Mouse (Mus musculus) granulocyte monocyte progenitor cell, adult 5-6 weeks (primary cell): Measurements from ENCODE around the gene Bcas3. TPM values are rescaled to one million over a fixed set of nuclear protein-coding genes. Genes with fewer than 3 reads are reported as not detected.

ENCODE experiments used
- ATAC-seq: replicated peaks from 2 replicates; pipeline ENCODE4 v1.8.0; 2016; ENCODE audit warnings: mild to moderate bottlenecking, moderate TSS enrichment, inconsistent platforms; ENCODE audit not compliant: poor library complexity, severe bottlenecking
- total RNA-seq, 2 experiments: library from RNA; stranded (forward) in 1 of 2; stranded (reverse) in 1 of 2; fragments of 200-712, 200-1000 nt in 1 of 2; fragments of >200 nt in 1 of 2; fragmentation: Nextera tagmentation in 1 of 2; gene quantifications; 2 replicates each; pipeline ENCODE4 v1.2.3; 2014 to 2017

The Bcas3 gene
- total RNA-seq, 2 experiments from 2014 or later = 17.6 to 30.7 TPM

DNA sequence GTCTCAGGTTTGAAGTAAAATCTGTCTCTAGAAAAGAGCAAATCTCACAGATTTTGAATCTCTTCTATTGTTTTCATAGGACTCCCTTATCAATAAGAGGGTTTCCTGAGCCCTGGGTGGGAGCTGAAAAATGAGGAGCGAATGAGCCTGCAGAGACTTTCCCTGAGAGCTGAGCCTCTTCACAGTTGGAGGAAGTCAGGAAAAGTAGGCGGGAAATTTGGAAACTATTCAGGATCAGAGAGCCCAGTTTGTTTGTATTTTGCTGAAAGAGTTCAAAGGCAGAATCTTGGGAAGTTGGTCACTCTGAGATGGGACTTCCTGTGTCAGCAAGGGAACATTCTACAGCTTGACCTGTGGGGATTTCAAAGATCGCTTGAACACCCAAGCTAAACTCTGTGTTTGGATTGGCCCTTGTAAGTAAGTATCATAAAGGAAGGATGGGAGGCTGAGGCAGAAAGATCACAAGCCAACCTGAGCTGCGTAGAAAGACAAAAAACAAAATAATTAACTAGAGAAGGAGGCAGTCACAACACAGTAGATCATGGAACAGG lies 379.6 kb downstream of the Bcas3 start:
- ATAC-seq = no peak

DNA sequence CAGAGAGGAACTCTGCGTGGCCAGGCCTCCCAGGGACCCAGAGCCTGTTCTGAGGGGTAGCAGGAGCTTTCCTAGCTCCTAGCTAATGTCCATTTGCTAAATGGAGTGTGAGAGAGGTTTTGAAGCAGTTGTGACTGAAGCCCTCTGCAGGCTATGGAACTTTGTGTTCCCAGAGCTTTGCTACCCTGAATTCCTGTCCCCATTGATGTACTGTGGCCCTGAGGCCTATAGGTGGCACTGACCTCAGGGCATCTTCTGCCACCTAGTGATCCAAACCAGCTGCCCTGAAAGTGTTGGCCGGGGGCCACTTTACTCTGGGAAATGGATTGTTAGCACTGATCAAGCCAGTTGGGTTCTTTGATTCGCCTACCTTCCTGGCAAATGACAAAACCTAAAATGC lies 380.6 kb downstream of the Bcas3 start:
- peak; percentile 53 for ATAC-seq

DNA sequence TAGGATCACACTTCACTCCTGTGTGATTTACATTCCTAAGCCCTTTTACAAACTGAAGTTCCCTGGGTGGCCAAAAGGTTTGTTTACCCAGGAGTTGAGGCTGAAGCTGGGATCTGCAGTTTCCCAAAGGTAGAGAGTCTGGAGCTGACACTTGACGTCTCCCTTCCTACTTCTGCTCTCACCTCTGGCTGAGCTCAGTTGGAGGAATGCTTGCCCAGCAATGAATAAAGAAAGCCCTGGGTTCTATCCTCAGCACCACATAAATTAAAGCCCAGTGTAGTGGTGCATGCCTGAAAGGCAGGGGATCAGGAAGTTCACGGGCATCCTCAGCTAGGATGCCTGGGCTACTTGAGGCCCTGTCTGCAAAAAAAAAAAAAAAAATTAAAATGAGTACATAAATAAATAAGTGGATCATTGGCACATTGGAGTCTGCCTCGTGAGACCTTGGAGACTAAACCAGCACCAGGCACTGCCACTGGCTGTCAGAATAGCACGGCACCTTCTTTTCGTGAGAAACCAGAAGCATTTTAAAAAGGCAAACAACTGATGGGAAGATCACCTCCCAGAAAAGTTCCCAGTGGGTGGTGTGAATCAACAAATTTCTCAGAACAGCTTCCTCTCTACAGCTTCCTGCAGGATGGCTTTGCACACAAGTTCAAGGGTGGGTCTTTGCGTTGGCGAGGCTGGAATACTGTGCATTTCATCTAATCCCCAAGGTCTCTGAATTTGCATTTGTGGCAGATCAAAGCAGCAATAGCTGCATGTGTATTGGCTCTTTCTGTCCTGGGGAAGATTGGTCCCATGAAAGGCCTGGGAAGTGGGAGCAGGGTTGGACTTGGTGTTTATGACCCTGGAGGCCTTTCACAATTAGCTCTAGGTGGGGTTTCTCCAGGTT lies 381.6 kb downstream of the Bcas3 start:
- ATAC-seq = no peak

DNA sequence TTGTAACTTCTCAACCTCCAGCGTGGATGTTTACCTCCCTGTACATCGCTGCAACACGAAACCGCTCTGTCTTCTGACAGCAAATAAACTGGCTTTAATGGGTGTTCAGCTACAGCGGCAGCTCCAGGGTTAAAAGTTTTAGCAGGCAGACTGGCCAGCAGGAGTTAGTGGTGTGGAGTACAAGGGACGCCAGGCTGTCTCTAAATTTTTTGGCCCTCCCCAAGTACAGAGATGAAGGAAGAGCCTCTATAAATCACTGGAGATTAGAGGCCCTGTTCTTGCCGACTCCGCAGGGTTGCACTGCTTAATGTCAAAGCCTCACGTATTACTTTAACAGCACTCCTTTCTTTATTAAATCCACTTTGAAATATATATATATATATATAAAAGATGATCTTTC lies 384.3 kb downstream of the Bcas3 start:
- ATAC-seq = no peak

DNA sequence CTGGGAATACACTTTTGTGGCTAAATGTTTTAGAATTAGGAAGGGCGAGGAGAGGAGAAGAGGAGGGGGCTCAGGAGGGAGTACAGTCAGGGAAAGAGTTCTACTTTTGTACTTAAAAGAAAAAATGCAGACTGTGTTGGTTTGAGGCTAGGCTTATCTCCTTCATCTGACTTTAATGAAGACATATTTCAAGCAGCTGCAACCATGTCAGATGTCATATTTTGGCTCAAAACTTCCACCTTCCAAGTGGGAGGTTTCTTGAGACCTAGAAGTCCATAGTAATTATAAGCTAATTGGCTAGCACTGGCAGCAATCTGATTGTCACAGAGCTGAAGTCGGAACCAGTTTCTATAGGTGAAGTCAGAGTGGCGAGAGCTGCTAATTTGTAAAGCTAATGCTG lies 384.9 kb downstream of the Bcas3 start:
- no peak for ATAC-seq

DNA sequence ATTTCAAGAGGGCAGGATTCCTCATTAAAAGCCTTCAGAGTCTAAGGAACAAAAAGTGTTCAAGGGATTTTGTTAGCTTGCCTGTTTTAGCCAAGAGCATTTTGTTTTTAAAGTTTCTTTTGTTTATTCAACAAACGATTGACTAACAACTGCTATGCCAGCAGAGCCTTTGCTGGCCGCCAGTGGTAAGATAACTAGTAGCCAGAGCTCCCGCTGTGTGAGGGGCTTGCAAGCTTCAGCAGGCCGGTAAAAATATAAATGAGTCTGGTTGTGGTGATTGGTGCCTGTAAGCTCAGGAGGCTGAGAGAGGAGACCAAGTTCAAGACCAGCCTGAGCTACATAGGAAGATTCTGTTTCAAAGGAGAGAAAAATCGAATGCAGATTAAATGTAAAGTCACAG lies 385.6 kb downstream of the Bcas3 start:
- no peak for ATAC-seq

DNA sequence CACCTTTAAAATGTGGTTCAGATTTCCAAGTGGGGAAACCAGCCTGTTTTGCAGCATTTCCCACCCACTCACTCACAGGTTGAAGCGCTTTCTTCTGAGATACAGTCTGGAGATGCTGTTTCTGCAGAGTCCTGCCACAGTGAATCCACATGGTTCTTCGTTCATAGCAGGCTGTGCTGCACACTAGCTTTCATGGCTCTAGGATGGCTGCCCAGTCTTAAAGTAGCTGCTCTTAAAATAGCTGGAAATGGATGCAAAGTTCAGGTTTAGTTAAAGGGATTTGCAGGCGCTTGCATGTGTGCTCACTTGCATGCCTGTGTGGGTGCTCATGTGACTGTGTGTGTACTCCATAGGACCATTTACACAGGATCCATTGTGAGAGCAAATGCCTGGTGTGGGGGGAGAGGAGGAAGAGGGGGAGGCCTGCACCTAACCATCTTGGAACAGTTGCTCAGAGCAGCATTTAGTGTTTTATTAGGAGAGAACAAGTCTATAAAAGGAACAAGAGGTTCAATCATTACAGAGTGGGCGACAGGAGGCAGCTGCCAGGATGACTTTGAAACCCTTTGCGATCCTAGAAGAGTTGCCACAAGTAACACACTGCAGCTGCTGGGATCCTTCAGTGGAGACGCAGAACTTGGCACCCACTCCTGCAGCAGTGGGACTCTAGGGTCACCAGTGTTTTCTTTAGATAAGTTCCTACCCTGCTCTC lies 386.5 kb downstream of the Bcas3 start:
- no peak for ATAC-seq

DNA sequence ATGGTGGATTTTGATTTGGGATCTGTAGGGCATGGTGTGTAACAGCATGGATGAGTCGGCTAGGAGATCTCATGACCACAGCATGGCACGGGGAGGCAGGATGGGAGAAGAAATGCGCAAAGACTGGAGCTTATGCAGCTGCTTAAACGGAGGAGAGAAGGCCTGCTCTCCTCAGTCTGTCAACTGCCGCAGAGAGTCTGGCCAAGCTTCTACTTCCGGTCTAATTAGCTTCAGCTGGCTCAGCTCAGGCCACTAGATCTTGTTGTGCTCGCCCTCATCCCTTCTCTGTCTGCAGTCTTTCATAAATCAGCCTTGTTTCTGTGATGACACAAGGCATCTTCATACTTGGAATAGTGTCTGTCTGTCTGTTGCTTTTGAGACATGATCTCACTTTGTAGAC lies 393.4 kb downstream of the Bcas3 start:
- no peak for ATAC-seq

DNA sequence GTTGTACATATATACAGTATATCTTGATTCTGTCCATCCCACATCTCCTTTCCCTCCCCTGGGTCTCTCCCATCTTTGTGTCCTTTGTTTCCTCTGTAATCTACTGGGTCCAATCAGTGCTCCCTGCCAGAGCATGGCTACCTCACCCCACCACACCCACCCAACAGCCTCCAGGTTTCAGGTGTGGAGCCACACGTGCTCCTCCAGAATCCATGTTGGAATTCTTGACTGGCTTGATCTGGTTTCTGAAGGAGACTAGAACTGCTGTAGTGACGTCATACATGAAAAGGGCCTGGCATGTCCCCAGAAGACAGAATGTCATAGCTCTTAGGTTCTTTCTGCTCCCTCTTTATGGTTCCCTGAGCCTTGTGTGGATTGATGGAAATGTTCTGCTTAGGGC lies 395.9 kb downstream of the Bcas3 start:
- ATAC-seq = no peak

DNA sequence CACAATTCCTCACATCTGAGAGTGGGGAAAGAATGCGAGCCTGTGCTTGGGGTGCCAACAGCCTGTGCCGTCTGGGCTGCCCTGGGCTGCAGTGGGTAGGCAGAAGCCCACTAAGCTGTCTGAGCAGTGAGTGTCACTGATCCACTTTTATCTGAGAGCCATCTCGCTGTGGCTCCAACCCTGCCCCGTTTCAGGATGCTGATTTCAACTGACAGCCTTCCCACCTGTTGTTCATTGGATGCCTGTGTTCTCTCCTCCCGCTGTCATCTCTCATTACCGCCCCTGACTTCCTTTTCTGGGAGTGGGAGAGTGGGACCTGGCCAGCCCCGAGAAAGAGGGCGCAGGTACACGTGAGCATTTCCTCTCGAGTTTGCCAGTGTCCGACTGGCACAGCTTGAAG lies 398.2 kb downstream of the Bcas3 start:
- no peak for ATAC-seq

DNA sequence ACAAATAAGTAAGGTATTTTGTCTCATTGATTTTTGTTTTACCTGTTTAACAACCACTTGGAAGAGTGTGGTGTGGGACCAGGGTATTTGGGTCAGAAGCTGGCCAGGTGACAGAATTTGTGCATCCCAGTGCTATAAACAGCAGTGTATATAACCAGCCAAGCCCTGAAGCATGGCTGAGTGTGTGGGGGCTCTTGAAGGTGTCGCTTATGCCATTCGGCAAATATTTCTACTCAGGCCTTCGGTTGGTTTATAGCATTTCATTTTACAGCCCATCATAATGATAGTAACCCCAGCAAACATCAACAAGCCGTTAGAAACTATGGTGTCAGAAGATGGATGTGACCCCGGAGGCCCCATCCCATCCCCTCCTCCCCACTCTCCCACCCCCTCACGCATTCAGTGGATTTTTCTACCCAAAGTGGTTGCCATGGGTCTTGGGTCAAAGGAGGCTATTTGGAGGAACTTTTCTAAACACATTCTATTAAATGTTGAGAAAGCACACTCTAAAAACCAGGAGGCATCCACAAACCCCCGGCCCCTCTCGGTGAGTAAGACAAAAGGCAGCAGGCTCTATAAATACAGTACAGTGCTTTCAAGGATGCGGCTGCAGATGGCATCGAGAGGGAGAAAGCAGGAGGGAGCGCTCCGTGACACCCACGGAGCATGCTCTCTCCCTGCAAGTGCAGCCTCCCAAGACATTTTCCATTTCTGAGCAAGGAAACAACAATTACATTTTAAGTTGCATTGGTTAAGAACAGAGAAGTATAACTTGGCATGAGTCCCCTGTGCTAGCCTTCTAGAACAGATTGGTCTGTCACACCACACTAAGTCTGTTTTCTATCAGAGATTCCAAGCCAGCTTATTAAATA lies 401.9 kb downstream of the Bcas3 start:
- ATAC-seq = no peak

DNA sequence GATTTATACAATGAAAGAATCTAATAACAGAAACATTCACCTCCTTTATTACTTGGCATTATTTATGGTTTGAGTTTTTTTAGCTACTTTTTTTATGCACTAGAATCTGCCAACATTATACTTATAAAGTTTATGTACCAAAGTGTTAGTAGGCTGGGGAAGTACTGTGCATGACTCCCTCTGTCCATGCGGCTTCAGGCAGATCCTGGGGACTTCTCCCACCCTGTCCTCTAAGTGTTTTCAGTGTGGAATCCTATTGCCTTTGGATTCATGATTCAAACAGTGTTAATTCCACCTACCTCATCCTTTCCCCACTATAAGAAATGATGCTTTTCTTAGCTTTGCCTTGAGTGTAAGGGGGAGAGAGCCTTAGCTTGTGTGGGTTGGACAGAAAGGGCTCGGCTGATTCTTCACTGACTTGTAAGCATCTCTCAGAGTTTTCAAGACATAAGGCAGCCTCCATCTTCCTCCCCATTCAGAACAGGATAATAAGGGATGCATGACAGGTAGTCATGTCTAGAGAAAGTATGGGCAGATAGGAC lies 402.6 kb downstream of the Bcas3 start:
- no peak for ATAC-seq

DNA sequence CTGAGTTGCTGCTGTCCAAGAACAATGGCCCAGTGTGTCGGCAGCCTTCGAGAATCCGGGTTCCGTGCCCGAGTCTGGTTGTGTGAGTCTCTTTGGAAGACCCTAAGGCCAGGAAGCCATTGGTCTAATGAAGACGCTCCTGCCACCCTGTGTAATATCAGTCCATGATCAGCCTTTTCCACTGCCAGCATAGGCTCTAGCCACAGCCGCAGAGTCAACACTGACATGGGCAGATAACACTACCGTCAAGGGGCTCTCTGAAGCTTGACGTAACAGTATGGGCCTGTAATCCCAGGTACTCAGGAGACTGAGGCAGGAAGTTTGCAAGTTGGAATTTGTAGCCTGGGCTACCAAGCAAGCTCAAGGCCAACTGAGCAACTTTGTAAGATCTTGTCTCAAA lies 405.9 kb downstream of the Bcas3 start:
- ATAC-seq = no peak

DNA sequence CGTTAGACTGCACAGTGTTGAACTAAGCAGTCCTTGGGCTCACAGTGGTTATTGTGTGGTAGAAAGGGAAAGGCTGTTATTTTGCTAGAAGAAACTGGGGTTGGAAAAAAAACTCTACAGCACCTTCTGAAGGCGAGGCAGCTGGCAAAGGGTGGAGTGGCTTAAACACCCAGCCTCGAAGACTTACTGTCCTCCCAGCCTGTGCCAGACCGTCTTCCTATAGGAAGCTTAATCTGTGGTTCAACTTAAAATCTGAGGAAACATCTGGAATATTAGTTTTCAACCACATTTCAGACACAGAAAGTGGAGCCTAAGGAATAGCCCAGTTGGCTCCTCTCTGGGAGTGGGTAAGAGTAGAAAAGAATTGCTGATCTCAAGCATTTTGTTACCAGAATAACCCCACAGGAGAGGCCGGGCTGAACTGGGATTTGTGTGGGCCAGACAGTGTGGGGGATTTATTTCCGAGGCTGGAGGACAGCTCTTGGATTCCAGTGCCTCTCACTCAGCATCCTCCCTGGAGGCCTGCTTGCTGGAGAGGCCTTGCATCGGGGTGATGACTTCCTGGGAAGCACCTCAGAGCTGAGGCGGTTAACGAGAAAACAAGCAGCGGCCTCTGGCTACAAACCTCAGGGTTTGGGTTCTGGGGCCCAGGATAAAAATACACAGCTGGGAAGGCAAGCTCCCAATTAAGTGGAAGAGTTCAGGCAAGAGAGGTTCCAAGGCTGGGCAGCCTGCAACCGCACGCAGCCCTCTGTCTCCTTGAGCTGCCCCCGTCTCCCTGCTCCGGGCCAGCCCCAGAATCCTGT lies 406.9 kb downstream of the Bcas3 start:
- no peak for ATAC-seq

DNA sequence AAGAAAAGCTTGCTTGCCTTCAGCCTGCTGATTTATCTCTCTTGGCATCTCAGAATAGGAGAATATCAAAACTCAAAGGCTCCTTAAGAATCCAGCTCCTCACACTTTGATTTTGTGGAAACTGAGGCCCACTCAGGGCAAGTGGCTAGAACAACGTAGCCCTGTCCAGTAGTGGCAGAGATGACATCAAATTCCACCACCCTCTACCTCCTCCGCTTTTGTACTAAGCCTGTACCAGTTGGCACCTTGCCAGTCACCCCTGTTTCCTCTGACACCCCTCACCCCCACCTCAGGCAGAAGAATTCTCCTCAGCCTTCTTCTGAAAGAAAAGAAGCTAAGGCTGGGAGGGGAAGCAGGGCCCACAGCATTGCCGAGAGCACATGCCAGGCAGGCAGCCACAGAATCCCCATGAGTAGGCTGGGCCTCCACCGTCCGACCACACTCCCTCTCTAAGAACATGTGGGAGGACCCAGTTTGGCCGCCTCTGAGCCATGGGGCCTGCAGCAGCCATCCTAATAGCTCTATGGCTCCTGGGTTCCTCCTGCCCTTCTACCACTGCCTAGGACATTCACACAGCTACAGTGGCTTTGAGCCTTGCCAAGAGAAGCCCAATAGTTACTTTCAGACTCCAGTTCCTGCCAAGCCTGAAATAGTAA lies 407.6 kb downstream of the Bcas3 start:
- no peak for ATAC-seq

DNA sequence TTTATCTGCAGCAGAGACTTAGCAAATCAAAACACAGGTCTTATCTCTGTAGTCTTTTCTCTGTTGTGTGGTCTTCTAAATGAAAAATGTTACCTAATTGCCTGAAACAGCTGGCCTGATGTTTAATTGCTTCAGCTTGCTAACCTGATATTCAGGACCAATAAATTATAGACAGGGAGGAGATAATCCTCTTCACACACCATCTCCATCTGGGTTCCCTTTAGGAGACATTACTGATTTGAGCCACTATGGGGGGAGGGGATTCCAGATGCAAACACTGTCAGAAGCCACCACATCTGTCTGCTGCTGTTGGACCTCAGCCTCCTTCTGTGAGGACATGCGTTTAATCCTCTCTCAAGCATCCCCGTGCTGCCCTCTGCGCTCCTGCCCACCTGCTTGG lies 408.2 kb downstream of the Bcas3 start:
- no peak for ATAC-seq

DNA sequence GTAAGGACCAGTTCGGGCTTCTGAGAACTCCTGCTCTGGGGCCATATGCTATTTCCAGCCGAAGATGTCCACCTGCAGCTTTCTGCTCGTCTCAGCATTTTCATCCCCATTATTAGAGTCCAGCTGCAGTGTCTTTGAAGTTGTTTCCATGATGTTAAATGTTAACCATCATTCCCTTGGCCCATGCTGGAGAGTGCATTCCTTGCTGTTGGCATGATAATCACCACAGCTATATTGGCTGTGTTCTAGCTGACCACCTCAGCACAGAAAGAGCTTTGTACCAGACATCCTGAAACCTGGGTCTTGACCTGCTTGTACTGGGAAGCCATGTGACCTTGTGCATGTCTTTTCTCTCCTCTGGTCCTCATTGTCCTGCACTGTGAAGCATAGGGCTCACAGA lies 410.7 kb downstream of the Bcas3 start:
- ATAC-seq = no peak

DNA sequence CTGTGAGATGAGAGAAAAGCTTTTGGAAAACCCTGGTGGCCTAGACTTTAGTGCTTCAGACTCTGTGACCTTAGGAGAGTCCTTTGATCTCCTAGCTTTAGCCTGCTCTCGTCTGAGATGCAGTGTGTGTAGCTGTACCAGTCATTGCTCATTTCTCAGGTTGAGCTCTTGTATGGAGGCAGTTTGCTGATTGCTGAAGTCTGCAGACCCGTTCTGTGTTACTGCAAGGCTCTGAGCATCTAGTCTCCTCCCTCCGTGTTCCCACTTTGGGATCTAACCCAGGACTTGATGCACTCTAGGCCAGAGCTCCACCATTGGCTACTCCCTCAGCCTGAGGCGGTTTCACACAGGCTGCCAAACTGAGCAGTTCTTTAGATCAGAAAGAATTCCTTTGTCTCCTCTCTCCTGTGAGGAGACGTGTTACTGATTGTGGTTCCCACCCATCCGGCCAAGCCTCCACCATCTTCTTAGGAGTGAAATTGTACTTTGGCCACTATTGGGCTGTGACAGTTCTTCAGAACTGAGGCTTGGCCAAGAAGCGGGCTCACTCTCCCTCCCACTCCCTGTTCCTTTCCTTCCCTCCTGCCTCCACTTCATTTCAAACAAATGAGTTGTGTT lies 413.2 kb downstream of the Bcas3 start:
- no peak for ATAC-seq

DNA sequence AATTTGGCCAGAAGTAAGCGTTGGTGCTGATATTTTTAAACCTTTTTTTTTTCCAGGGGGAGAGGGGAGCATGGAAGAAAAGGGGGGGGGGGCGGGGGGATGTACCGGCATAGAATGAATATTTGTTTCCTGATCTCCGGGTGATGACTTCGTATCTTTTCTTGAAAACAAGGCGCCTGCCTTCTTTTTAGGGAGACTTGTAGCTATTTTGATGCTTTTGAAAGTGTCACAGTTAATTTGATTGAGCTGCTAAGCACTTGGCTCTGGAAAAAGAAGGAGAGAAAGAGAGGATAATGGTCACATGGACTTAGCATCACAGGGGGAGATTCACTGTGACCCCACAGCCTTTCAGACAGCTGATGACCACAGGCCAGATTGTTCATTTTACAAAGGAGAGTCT lies 413.8 kb downstream of the Bcas3 start:
- ATAC-seq = no peak
